16 mouse cellular contexts compared by ENCODE assay signal in the genomic region with DNA sequence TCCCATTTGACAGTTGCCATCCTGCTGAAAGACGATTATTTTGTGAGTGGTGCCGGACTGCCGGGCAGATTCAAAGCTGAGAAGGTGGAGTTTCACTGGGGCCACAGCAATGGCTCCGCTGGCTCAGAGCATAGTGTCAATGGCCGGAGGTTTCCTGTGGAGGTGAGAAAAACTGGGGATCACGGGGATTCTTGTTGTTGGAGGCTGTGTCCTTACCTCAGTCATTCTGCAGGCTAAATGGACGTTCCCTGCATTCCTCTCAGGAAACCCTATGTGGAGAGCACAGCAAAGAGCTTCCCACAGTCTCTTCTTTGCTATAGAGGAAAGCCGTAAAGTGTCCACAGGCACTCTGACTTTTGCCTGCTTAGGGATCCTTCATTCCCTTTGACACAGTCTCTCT.
"Had no signal": no experiment of that assay in that cellular context is flagged by ENCODE, and none has a peak within 500 bp of the region (broad histone marks: within the 10 kb centered on the region; RNA-seq: fewer than 3 reads in every experiment).

No protein-coding gene starts in this region.

- H3K27me3 ChIP-seq: lung, embryonic 15.5 days; megakaryocyte, embryonic 14.5 days; midbrain, embryonic 13.5 days; midbrain, embryonic 15.5 days; stomach, embryonic 15.5 days had no signal

- H3K36me3 ChIP-seq: lung, embryonic 15.5 days; midbrain, embryonic 13.5 days; midbrain, embryonic 15.5 days; neural tube, embryonic 12.5 days; stomach, embryonic 15.5 days had no signal

- H3K4me2 ChIP-seq: lung, embryonic 15.5 days; midbrain, embryonic 11.5 days; midbrain, embryonic 13.5 days; midbrain, embryonic 15.5 days; neural tube, embryonic 12.5 days; stomach, embryonic 15.5 days had no signal

- DNase-seq: liver, postnatal 0 days; lung, adult 2 months; lung, postnatal 36 days; right cerebral cortex, postnatal 14 days; thymus, adult 2 months; thymus, postnatal 36 days had no signal

- H3K27ac ChIP-seq: lung, embryonic 15.5 days; macrophage; midbrain, embryonic 13.5 days; midbrain, embryonic 15.5 days; neural tube, embryonic 12.5 days; stomach, embryonic 15.5 days; stomach, postnatal 0 days had no signal

- H3K9me3 ChIP-seq: lung, embryonic 15.5 days; megakaryocyte, embryonic 14.5 days; midbrain, embryonic 13.5 days; midbrain, embryonic 15.5 days; neural tube, embryonic 12.5 days; stomach, embryonic 15.5 days had no signal

- H3K4me1 ChIP-seq: lung, embryonic 15.5 days; megakaryocyte, embryonic 14.5 days; midbrain, embryonic 15.5 days; neural tube, embryonic 12.5 days had no signal

- ATAC-seq: liver, postnatal 0 days; lung, postnatal 0 days; midbrain, embryonic 13.5 days; midbrain, embryonic 15.5 days had no signal

- H3K4me3 ChIP-seq: lung, embryonic 15.5 days; megakaryocyte, embryonic 14.5 days; midbrain, embryonic 13.5 days; midbrain, embryonic 15.5 days; neural tube, embryonic 12.5 days; stomach, embryonic 15.5 days had no signal

- H3K9ac ChIP-seq: liver, postnatal 0 days; lung, embryonic 15.5 days; midbrain, embryonic 13.5 days; midbrain, embryonic 15.5 days; neural tube, embryonic 12.5 days; stomach, embryonic 15.5 days had no signal
